Mouse (Mus musculus) limb, embryonic 15.5 days (tissue): ENCODE results near the gene Tmem115. TPM values are rescaled to one million over a fixed set of nuclear protein-coding genes. Genes with fewer than 3 reads are reported as not detected.
A peak's percentile ranks its signal among the peaks of the same experiment; 100 is the strongest.

Experiments
- ATAC-seq: fragments of 200-750 bp; cut with Nextera tagmentation; 2 replicates; pipeline ENCODE4 v1.8.0; 2017; ENCODE audit warnings: low read depth, moderate TSS enrichment; ENCODE audit not compliant: insufficient number of reproducible peaks, low FRiP score, low TSS enrichment
- H3K27ac ChIP-seq: fragments of 300-500 bp; sonication (generic); 2 replicates; pipeline ENCODE4 v1.5.1; 2015; ENCODE audit warnings: moderate library complexity, mild to moderate bottlenecking, inconsistent platforms
- H3K27me3 ChIP-seq: fragments of 300-500 bp; sonication (generic); 2 replicates; pipeline ENCODE4 v1.6.1; 2015; ENCODE audit warnings: inconsistent platforms
- H3K36me3 ChIP-seq: fragments of 300-500 bp; sonication (generic); 2 replicates; pipeline ENCODE4 v1.6.1; 2015; ENCODE audit warnings: inconsistent platforms
- H3K4me1 ChIP-seq: fragments of 300-500 bp; sonication (generic); 2 replicates; pipeline ENCODE4 v1.6.1; 2015; ENCODE audit warnings: inconsistent platforms
- H3K4me2 ChIP-seq: fragments of 300-500 bp; sonication (generic); 2 replicates; pipeline ENCODE4 v1.6.1; 2015; ENCODE audit warnings: mild to moderate bottlenecking, inconsistent platforms
- H3K4me3 ChIP-seq: fragments of 300-500 bp; sonication (generic); 2 replicates; pipeline ENCODE4 v1.5.1; 2015; ENCODE audit warnings: mild to moderate bottlenecking, inconsistent platforms
- H3K9ac ChIP-seq: fragments of 300-500 bp; sonication (generic); 2 replicates; pipeline ENCODE4 v1.6.1; 2015; ENCODE audit warnings: inconsistent platforms
- H3K9me3 ChIP-seq: fragments of 300-500 bp; sonication (generic); 2 replicates; pipeline ENCODE4 v1.6.1; 2016; ENCODE audit warnings: inconsistent platforms
- WGBS: fragments of 180-500 bp; shearing (Covaris S2); methylation state at CpG from one replicate; pipeline ENCODE4 v1.1.7; 2015; 5-methylcytosine and 5-hydroxymethylcytosine counted together
- polyA plus RNA-seq: library from polyadenylated mRNA; unstranded; fragments of >200 nt; fragmentation: Nextera tagmentation; extraction: Ambion mirVana; gene quantifications from 2 replicates; pipeline ENCODE4 v1.2.1, GENCODE M21; 2015

Gene Tmem115
- polyA plus RNA-seq, 1 experiment from 2014 or later = 51.8 TPM

- Histone ChIP-seq H3K4me3 (no peak overlapping the region), H3K4me1 (peaks cover 51% of the 10 kb centered on the region), H3K27me3 (no peaks in the 10 kb centered on the region), H3K36me3 (peaks cover 33% of the 10 kb centered on the region), H3K9me3 (no peaks in the 10 kb centered on the region), H3K9ac (no peak overlapping the region), H3K4me2 (no peak overlapping the region), H3K27ac (no peak overlapping the region)
- 92% methylated on average over 17 of the region's 17 CpGs for WGBS
- no peak for ATAC-seq
Observed at GRCm38 (mm10) chr9:107544196-107544700, 10.5 kb downstream of the Tmem115 start.

- no peaks in the 10 kb centered on the region for H3K27me3 ChIP-seq
- peaks cover 53% of the 10 kb centered on the region for H3K4me1 ChIP-seq
- WGBS = 91% methylated on average over 12 of the region's 12 CpGs
- H3K27ac ChIP-seq = no peak overlapping the region
- no peak overlapping the region for H3K4me2 ChIP-seq
- no peaks in the 10 kb centered on the region for H3K9me3 ChIP-seq
- no peak overlapping the region for H3K4me3 ChIP-seq
- ATAC-seq = no peak
- H3K36me3 ChIP-seq = peaks cover 28% of the 10 kb centered on the region
- H3K9ac ChIP-seq = no peak overlapping the region
Observed at GRCm38 (mm10) chr9:107544729-107545128, 11.0 kb downstream of the Tmem115 start.

- Histone ChIP-seq H3K4me1 (peaks cover 54% of the 10 kb centered on the region), H3K36me3 (peaks cover 23% of the 10 kb centered on the region), H3K4me3 (no peak overlapping the region), H3K27ac (no peak overlapping the region), H3K9ac (no peak overlapping the region), H3K27me3 (no peaks in the 10 kb centered on the region), H3K4me2 (no peak overlapping the region), H3K9me3 (no peaks in the 10 kb centered on the region)
- ATAC-seq = no peak
- 80% methylated on average over 10 of the region's 10 CpGs for WGBS
Observed at GRCm38 (mm10) chr9:107545199-107545598, 11.5 kb downstream of the Tmem115 start.

- WGBS = 10% methylated on average over 3 of the region's 3 CpGs
- ATAC-seq = no peak
- Histone ChIP-seq H3K9me3 (no peaks in the 10 kb centered on the region), H3K27ac (no peak overlapping the region), H3K4me2 (no peak overlapping the region), H3K9ac (no peak overlapping the region), H3K36me3 (peaks cover 21% of the 10 kb centered on the region), H3K27me3 (no peaks in the 10 kb centered on the region), H3K4me3 (no peak overlapping the region), H3K4me1 (peaks cover 57% of the 10 kb centered on the region)
Observed at GRCm38 (mm10) chr9:107545602-107546001, 11.9 kb downstream of the Tmem115 start.

- ATAC-seq = 0 out of 2 replicates have a peak, but pooled peaks have one; percentile 28
- Histone ChIP-seq H3K4me2 (peak within 1 kb of the TSS; percentile 49), H3K27me3 (no peaks in the 10 kb centered on the region), H3K4me3 (peak within 1 kb of the TSS; percentile 19), H3K9me3 (no peaks in the 10 kb centered on the region), H3K36me3 (peaks cover 21% of the 10 kb centered on the region), H3K9ac (no peak within 1 kb of the TSS), H3K27ac (peak within 1 kb of the TSS; percentile 52), H3K4me1 (peaks cover 61% of the 10 kb centered on the region)
- WGBS = 1% methylated on average over 20 of the region's 20 CpGs
Observed at GRCm38 (mm10) chr9:107547026-107547425, 13.3 kb downstream of the Tmem115 start, which contains the start of gene Zmynd10. Zmynd10 (plus strand) TSS chr9:107547298.

GRCm38 (mm10) chr9:107547957-107548356 is 14.2 kb downstream of the Tmem115 start:
- no peaks in the 10 kb centered on the region for H3K27me3 ChIP-seq
- peaks cover 21% of the 10 kb centered on the region for H3K36me3 ChIP-seq
- H3K9me3 ChIP-seq = no peaks in the 10 kb centered on the region
- H3K27ac ChIP-seq = no peak overlapping the region
- H3K4me3 ChIP-seq = no peak overlapping the region
- H3K9ac ChIP-seq = no peak overlapping the region
- H3K4me2 ChIP-seq = no peak overlapping the region
- peaks cover 63% of the 10 kb centered on the region for H3K4me1 ChIP-seq
- 75% methylated on average over 5 of the region's 5 CpGs for WGBS
- no peak for ATAC-seq

GRCm38 (mm10) chr9:107548820-107549219 is 15.1 kb downstream of the Tmem115 start:
- no peak for ATAC-seq

GRCm38 (mm10) chr9:107549297-107550074 is 15.7 kb downstream of the Tmem115 start:
- H3K4me1 ChIP-seq = peaks cover 72% of the 10 kb centered on the region
- H3K4me3 ChIP-seq = no peak overlapping the region
- no peak overlapping the region for H3K4me2 ChIP-seq
- no peaks in the 10 kb centered on the region for H3K27me3 ChIP-seq
- H3K9ac ChIP-seq = no peak overlapping the region
- peaks cover 10% of the 10 kb centered on the region for H3K36me3 ChIP-seq
- no peak for ATAC-seq
- no peaks in the 10 kb centered on the region for H3K9me3 ChIP-seq
- 77% methylated on average over 20 of the region's 20 CpGs for WGBS
- no peak overlapping the region for H3K27ac ChIP-seq

More at GRCm38 (mm10) chr9:107548820-107549219, 15.1 kb downstream of the Tmem115 start:
- H3K27me3 ChIP-seq = no peaks in the 10 kb centered on the region
- 88% methylated on average over 10 of the region's 10 CpGs for WGBS
- H3K27ac ChIP-seq = no peak overlapping the region
- no peak overlapping the region for H3K4me2 ChIP-seq
- no peak overlapping the region for H3K4me3 ChIP-seq
- no peak overlapping the region for H3K9ac ChIP-seq
- H3K36me3 ChIP-seq = peaks cover 16% of the 10 kb centered on the region
- H3K9me3 ChIP-seq = no peaks in the 10 kb centered on the region
- H3K4me1 ChIP-seq = peaks cover 69% of the 10 kb centered on the region

- Histone ChIP-seq H3K27ac (peak overlapping the region; percentile 97), H3K4me3 (peak overlapping the region; percentile 72), H3K36me3 (no peaks in the 10 kb centered on the region), H3K4me2 (peak overlapping the region; percentile 89), H3K9me3 (no peaks in the 10 kb centered on the region), H3K27me3 (no peaks in the 10 kb centered on the region), H3K4me1 (peaks cover 67% of the 10 kb centered on the region), H3K9ac (peak overlapping the region; percentile 55; the same call in 1 of the 2 replicates)
- no peak for ATAC-seq
- 33% methylated on average over 23 of the region's 23 CpGs for WGBS
Observed at GRCm38 (mm10) chr9:107550491-107551116, 16.9 kb downstream of the Tmem115 start.

- peak within 1 kb of the TSS; percentile 89 for H3K4me2 ChIP-seq
- no peaks in the 10 kb centered on the region for H3K27me3 ChIP-seq
- H3K9me3 ChIP-seq = no peaks in the 10 kb centered on the region
- ATAC-seq = peak; percentile 53
- H3K9ac ChIP-seq = peak within 1 kb of the TSS; percentile 55
- H3K4me3 ChIP-seq = peak within 1 kb of the TSS; percentile 72
- WGBS = 1% methylated on average over 62 of the region's 63 CpGs
- H3K36me3 ChIP-seq = no peaks in the 10 kb centered on the region
- peaks cover 72% of the 10 kb centered on the region for H3K4me1 ChIP-seq
- H3K27ac ChIP-seq = peak within 1 kb of the TSS; percentile 97
Observed at GRCm38 (mm10) chr9:107551117-107551889, 17.6 kb downstream of the Tmem115 start, which contains the start of gene Rassf1. Rassf1 (plus strand) TSS chr9:107551555.

GRCm38 (mm10) chr9:107551890-107552355 is 18.2 kb downstream of the Tmem115 start:
- no peaks in the 10 kb centered on the region for H3K27me3 ChIP-seq
- H3K4me3 ChIP-seq = peak overlapping the region; percentile 72
- no peaks in the 10 kb centered on the region; the same call in 1 of the 2 replicates for H3K36me3 ChIP-seq
- H3K27ac ChIP-seq = peak overlapping the region; percentile 97
- no peaks in the 10 kb centered on the region for H3K9me3 ChIP-seq
- H3K4me2 ChIP-seq = peak overlapping the region; percentile 89
- 7% methylated on average over 8 of the region's 8 CpGs for WGBS
- H3K9ac ChIP-seq = peak overlapping the region; percentile 55
- H3K4me1 ChIP-seq = peaks cover 72% of the 10 kb centered on the region
- no peak for ATAC-seq
